Mouse (Mus musculus): ENCODE data around the gene Cachd1.

Gene Cachd1

DNA sequence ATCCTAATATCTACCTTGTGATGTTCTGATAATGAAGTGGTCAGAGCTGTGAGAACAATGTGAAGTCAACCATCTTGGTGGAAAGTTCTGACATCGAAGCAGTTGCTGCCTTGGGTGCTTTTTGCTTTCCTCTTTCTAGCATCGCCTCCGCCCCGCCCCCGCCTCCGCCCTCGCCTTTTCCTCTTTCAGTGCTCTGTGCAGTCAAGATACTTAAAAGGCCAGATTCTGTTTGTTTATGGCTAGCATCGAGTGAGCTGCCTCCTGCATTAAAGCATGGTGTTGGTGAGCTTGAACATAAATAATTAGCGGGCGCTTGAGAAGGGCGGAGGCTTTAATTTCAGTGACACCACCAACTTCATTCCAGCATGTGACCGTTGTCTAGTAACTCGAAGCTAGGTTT, 88.9 kb downstream of the Cachd1 start:
- DNase-seq (ENCODE audit: low spot score in 2 of 2): no peak

DNA sequence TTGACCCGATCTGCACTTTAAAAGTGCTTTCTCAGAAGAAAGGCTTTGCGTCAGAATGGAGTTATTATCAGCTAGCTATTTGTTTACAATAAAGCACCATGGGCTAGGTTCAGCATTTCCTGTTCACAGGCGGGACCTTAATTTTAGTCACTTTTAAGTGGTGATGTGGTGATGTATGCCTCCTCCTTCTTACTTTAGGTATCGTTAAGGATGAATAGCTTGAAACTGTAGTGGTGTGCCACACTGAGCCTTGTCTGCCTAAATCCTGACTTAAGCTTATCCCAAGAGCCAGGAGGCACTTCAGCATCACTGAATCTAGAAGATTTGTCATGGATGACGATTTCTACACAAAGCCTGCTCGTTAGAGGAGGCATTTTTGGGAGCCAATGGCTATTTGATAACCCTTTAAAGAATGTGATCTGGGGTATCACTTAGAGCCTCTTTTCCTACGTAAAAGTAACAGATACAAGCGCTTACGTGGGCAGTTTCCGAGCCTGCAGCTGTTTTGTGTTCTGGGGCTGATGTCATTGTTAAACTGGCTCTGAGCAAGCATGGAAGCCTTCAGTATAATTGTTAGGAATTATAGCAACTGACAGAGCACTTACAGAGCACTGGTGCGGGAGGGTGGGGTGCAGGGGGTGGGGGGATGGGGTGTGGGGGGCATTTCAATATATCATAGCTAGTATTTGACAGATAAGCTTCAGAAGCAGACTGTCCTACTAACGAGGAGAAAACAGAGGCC, 89.7 kb downstream of the Cachd1 start:
- no peak for DNase-seq (ENCODE audit: low spot score in 2 of 2)

DNA sequence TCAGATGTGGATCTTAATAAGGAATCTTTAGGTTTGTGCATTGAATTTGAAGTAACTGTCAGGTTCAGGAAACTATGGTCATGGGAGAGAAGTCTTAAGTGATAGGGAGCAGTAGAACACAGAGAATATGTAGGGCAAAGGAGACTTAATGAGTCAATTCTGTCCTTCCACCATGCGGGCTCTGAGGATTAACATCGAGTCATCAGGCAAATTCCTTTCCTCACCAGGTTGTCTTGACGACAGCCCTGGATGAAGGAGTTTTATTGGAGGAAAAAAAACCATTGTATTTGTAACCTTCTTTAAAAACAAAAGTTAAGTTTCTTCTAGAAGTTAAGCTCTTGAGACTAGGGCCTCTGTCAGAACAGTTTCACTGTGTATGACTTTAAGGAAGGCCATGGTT, 100.9 kb downstream of the Cachd1 start:
- no peak for DNase-seq (ENCODE audit: low spot score in 2 of 2)

GRCm38 (mm10) chr4:100879414-100879813, 102.9 kb downstream of the Cachd1 start:
- no peak for DNase-seq (ENCODE audit: low spot score in 2 of 2)

DNA sequence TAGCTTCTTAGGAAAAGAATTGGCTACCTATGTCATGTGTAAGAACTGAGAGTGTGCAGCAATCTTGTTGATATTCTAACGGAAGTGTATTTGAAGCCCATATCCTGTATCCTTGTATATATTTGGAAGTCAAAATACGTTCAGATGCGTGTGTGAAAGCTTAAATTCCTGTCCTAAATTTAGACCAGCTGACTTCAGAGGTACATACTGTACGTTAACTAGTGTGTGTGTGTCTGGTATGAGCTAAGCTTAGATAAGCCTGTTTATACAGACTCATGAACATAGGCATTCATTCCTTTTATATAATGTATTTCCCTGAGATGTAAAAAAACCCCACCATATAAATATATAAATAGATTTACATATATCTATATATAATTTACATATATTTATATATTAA, 103.6 kb downstream of the Cachd1 start:
- DNase-seq (ENCODE audit: low spot score in 2 of 2): no peak

DNA sequence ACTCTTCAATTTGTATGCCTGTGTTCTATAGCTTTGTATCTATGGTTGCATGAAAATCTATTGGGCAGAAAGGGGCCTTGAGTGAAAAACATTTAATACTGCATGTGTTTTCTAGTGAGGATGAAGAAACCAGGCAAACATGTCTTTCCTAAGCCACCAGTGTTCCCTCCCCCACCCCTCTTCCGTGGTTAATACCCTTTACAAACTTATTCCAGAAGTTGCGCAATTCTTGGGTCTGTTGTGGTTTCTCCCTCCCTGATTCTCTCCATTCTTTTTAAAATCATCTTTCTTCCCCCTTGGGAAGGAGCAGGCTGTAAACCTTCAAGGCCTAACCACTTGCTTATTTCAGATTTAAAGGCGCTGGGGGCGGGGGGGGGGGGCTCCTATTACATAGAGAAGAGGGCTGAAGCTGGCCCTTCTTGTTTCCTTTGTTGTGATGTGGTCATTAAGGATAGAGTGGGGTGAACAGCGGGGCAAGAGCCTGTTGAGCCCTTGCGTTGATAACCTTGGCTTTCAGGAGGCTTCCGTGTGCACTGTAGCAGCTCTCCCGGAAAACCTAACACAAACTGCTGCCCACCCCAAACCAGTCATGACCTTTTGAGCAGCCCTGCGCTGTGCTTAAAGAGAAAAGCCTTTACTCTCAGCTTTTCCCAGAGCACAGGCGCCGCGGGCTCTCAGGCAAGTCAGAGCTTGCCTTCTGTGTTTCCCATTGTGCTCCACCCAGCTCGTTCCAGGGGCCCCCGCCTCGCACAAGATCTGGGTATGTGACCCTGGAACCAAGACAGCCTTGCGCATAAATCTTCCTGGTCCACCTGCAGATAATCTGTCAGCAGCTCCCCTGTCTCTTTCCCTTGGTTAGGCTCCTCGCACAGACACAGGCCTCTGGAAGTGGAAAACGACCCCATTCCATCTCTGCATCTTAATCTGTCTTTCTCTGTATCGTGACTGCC, 109.6 kb downstream of the Cachd1 start:
- peak; percentile 18 to 39 for DNase-seq (ENCODE audit: low spot score in 2 of 2)

GRCm38 (mm10) chr4:100886743-100887416, 110.4 kb downstream of the Cachd1 start:
- no peak for DNase-seq (ENCODE audit: low spot score in 2 of 2)

DNA sequence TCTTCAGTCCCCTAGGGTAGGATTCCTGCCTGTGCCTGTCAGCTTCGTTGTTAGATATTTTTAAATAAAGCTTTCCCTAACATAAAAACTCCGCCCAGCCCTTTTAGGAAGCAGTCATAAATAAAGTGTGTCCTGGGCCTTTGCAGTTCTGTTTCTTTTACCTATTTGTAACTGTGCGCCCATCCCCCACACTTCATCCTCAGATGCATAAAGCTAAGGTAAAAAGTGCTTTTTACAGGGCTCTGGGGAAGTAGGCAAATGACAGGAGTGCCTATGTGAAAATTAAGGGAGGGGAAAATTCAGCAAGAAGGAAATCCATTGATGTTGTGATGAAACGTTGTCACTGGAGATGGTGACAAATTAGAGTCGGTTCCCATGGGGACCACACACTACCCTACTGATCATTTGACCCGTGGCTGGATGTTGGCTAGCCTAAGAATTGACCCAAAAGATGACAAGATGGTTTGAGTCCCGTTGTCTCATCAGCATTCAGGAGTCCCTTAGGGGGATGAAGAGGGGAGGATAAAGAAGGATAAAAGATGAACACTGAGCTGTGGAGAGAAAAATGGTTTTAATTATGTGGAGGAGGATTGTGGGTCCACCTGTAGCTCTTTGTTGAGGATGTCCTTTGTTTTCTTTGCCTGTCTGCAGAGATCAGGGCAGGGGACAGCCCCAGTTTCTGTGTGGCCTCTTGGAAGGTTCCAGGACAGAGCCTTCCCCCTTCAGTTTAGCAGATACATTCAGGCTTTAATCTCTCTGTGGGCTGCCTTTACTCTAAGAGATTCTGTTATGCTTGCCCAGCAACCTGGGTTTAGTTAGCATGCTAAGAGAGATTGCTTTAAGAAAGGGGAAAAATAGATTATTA, 113.9 kb downstream of the Cachd1 start:
- DNase-seq (ENCODE audit: low spot score in 2 of 2): no peak

- DNase-seq (ENCODE audit: low spot score in 2 of 2): no peak
Measured at GRCm38 (mm10) chr4:100893739-100894138, 117.3 kb downstream of the Cachd1 start.

- DNase-seq (ENCODE audit: low spot score in 2 of 2): no peak
Measured at GRCm38 (mm10) chr4:100894142-100894541, 117.7 kb downstream of the Cachd1 start.

GRCm38 (mm10) chr4:100896260-100897010, 120.0 kb downstream of the Cachd1 start:
- DNase-seq (ENCODE audit: low spot score in 2 of 2): no peak

DNA sequence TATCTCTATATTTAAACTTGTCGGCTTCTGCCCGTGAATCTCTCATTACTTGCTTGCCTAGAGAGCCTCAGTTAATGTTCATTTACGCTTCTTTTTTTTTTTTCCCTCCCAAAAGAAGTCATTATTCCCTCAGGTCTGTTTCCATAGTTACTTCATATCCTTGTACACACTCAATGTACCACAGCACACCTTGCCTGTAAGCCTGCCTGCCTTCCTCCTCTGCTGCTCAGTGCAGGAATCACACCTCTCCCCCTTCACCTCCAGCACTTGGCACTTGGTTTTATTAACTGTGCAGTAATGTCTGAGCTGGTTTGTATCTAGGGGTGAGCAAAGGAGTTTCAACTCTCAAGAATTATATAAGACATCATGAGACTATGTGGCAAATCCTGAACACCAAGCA, 121.5 kb downstream of the Cachd1 start:
- DNase-seq (ENCODE audit: low spot score in 2 of 2): no peak

- DNase-seq (ENCODE audit: low spot score in 2 of 2): peak in 1 of 2 experiments; percentile 18
Measured at GRCm38 (mm10) chr4:100909694-100910340, 133.3 kb downstream of the Cachd1 start.

GRCm38 (mm10) chr4:100910605-100911330, 134.3 kb downstream of the Cachd1 start:
- no peak for DNase-seq (ENCODE audit: low spot score in 2 of 2)

GRCm38 (mm10) chr4:100911658-100912057, 135.2 kb downstream of the Cachd1 start:
- DNase-seq (ENCODE audit: low spot score in 2 of 2): no peak

- no peak for DNase-seq (ENCODE audit: low spot score in 2 of 2)
Measured at GRCm38 (mm10) chr4:100913666-100914065, 137.2 kb downstream of the Cachd1 start.

DNA sequence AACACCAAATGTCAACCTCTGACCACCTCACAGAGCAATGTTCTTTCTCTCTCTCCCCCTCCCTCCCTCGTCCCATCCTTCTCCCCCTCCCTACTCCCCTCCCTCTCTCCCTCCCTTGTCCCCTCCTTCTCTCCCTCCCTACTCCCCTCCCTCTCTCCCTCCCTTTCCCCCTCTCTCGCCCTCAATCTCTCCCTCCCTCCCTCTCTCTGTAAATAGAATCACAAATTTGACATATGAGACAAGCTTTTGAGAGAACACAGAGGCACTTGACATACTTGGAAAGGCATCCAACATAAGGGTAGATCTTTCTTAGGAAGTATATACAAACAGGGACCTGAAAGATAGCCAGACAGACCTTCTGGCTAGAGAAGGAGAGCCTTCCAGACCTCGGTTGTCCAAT, 138.1 kb downstream of the Cachd1 start:
- DNase-seq (ENCODE audit: low spot score in 2 of 2): no peak

DNA sequence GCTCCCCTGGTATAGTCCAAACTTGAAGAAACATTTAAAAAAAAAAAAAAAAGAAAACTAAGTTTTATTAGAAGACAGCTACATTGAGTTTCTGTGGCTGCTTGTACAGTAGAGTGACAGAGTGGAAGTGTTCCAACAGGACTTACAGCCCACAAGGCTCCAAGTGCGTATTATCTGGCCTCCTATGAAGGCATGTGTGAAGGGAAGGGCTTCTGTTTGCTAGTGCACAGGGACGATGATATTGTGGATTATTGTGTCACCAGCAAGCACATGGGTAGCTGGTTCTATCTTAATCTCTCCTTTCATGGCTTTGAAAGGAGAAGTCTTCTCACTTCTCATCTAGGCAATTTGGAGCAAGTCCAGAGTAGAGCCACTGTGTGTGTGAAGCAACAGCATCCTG, 138.6 kb downstream of the Cachd1 start:
- DNase-seq (ENCODE audit: low spot score in 2 of 2): no peak

DNA sequence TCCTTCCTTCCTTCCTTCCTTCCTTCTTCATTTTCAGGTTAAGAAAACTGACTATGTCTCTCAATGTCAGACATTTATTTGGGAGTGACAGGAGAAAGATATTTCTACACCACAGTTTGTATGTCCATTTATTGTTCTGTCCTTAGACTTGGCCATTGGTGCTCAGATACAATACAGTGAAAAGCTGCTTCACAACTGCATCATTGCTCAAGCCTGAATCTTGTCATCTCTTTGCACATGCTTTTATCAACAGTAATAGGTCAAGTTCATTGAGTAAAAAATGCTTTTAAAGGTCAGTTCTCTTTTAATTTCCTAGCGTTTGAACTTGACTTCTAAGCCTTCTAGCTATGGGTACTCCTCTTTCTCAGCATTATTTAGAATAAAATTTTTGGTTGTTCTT, 141.0 kb downstream of the Cachd1 start:
- no peak for DNase-seq (ENCODE audit: low spot score in 2 of 2)
